Mouse (Mus musculus) embryo, embryonic 9.5 days (tissue): ENCODE results near the gene Arfgap1.
A peak's percentile ranks its signal among the peaks of the same experiment; 100 is the strongest.

Source experiments
- DNase-seq: peaks from one replicate; pipeline ENCODE4 v3.0.0-alpha.2; 2017; ENCODE audit errors: extremely low spot score

The Arfgap1 gene

GRCm38 (mm10) chr2:180985635-180986034 is 18.6 kb downstream of the Arfgap1 start:
- DNase-seq, result no peak

- DNase-seq, result no peak
Measured at GRCm38 (mm10) chr2:180986449-180986848, 19.4 kb downstream of the Arfgap1 start, which contains the start of gene Col20a1. TSS of gene Col20a1 (plus strand) at chr2:180986535.

- no peak for DNase-seq
Measured at GRCm38 (mm10) chr2:180987001-180987400, 20.0 kb downstream of the Arfgap1 start.

GRCm38 (mm10) chr2:180987432-180988030 is 20.5 kb downstream of the Arfgap1 start:
- no peak for DNase-seq

GRCm38 (mm10) chr2:180988347-180988913 is 21.4 kb downstream of the Arfgap1 start:
- no peak for DNase-seq

GRCm38 (mm10) chr2:180988948-180989347 is 21.9 kb downstream of the Arfgap1 start:
- DNase-seq, result no peak

- no peak for DNase-seq
Measured at GRCm38 (mm10) chr2:180990347-180990746, 23.3 kb downstream of the Arfgap1 start.

GRCm38 (mm10) chr2:180994360-180994759 is 27.3 kb downstream of the Arfgap1 start:
- DNase-seq, result no peak

GRCm38 (mm10) chr2:180995457-180995856 is 28.4 kb downstream of the Arfgap1 start:
- no peak for DNase-seq

GRCm38 (mm10) chr2:180996436-180996835 is 29.4 kb downstream of the Arfgap1 start:
- DNase-seq, result peak; percentile 48

- no peak for DNase-seq
Measured at GRCm38 (mm10) chr2:180996905-180997304, 29.9 kb downstream of the Arfgap1 start.

- peak; percentile 35 for DNase-seq
Measured at GRCm38 (mm10) chr2:181007054-181007453, 40.0 kb downstream of the Arfgap1 start.

GRCm38 (mm10) chr2:181008339-181008738 is 41.3 kb downstream of the Arfgap1 start:
- DNase-seq, result no peak

GRCm38 (mm10) chr2:181031406-181031934 is 64.4 kb downstream of the Arfgap1 start:
- no peak for DNase-seq
